Mouse (Mus musculus): ENCODE measurements around the gene Lrrc52.

- TF ChIP-seq POLR2A (IDR thresholded peaks at IDR 0.05; ENCODE audit: borderline replicate concordance, extremely low read depth, low read depth, low read length) (no peak), CTCF (IDR thresholded peaks at IDR 0.05; ENCODE audit: insufficient read depth, low read length) (no peak)
Measured at GRCm38 (mm10) chr1:167452456-167452855, 14.1 kb downstream of the Lrrc52 start.

Measured in lung, adult 2 months (tissue).